Mouse (Mus musculus): ENCODE data around the gene Olfr319. TPM values are rescaled to one million over a fixed set of nuclear protein-coding genes. Genes with fewer than 3 reads are reported as not detected.
"Not testable (repeated sequence)": the region's sequence is repeated elsewhere in the genome, so short reads cannot be mapped to it uniquely, and the experiment has no call there.

The Olfr319 gene
- total and polyA plus RNA-seq, 3 experiments: not detected

DNA sequence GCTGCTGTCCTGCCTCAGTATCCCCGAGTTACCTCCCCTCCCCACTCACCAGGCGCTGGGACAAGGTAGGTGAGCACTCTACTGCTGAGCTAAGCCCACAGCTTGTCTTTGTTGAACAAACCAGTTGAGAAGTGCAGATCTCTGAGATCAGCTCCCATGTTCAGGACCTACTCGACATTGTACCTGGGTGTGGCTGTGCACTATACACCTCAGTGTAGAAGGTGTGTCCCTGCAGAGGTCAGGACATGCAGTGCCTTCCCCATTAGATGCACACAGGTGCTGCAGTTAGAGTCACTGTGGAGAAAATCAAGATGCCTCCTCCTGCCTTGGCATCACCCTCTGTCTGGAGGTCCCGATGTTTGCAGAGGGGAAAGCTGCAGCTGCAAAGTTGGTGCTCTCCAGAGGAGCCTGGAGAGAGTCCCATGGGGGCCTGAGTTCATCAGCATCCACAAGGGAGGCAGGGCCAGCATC lies 39.9 kb downstream of the Olfr319 start, which contains the start of gene Olfr317:
Gene Olfr317, minus strand, starts transcription at position 421 of the 471 bp plus-strand sequence.
- no peak within 1 kb of the TSS for H3K27ac ChIP-seq
- WGBS: 63% methylated on average over 4 of the region's 4 CpGs
- H3K79me2 ChIP-seq (replicated peaks; ENCODE audit: control insufficient read depth, insufficient read depth, low read length): no peaks in the 10 kb centered on the region
- H3K4me3 ChIP-seq: no peak within 1 kb of the TSS
- intact Hi-C loops (cut with DNase I): no loop called here
- no peak within 1 kb of the TSS for H3K9ac ChIP-seq (ENCODE audit: low read depth, low read length)
- H3K27me3 ChIP-seq (ENCODE audit: control insufficient read depth, insufficient read depth, low read length): no peaks in the 10 kb centered on the region
- H3K4me1 ChIP-seq (ENCODE audit: control insufficient read depth, insufficient read depth, low read length): no peaks in the 10 kb centered on the region
- no peak for TF ChIP-seq CTCF (IDR thresholded peaks at IDR 0.05)
- TF ChIP-seq EP300 (IDR thresholded peaks at IDR 0.05; ENCODE audit: insufficient read depth, low read depth, low read length): no peak
- no peak for TF ChIP-seq POLR2A (IDR thresholded peaks at IDR 0.05; ENCODE audit: insufficient read depth, low read depth, low read length)
- H3K36me3 ChIP-seq (ENCODE audit: control insufficient read depth, insufficient read depth, low read length): no peaks in the 10 kb centered on the region
- no peak for DNase-seq

- H3K79me2 ChIP-seq (replicated peaks; ENCODE audit: control insufficient read depth, insufficient read depth, low read length); H3K27me3 ChIP-seq (ENCODE audit: control insufficient read depth, insufficient read depth, low read length); H3K27ac ChIP-seq; H3K4me3 ChIP-seq; H3K36me3 ChIP-seq (ENCODE audit: control insufficient read depth, insufficient read depth, low read length); H3K9ac ChIP-seq (ENCODE audit: low read depth, low read length); intact Hi-C loops (cut with DNase I); DNase-seq; H3K4me1 ChIP-seq (ENCODE audit: control insufficient read depth, insufficient read depth, low read length): not testable (repeated sequence)
- WGBS: 71% methylated on average over 18 of the region's 18 CpGs
Observed at GRCm38 (mm10) chr11:58751096-58751495, 52.1 kb downstream of the Olfr319 start.

DNA sequence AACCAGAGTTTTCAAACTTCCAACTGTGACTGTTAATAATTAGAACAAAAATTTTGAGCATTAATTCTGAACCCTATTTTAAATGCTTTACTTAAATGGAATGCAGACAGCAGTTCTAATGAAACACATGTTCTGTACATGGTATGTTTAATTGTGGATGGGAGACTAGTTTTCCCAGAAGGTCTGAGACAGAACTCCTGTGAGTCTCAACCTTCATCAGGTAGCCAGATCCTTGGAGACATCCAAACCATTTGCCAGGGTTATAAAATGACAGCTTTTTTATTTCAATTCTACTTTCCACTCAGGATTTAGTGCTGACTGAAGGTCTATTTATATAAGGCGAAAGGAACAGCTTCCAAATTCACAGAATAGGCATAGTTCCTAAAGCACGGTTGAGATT lies 53.5 kb downstream of the Olfr319 start, which contains the start of gene Olfr316:
Gene Olfr316, plus strand, starts transcription at position 301 of the 400 bp plus-strand sequence.
- WGBS: 77% methylated on average over 2 of the region's 2 CpGs
- H3K79me2 ChIP-seq (replicated peaks; ENCODE audit: control insufficient read depth, insufficient read depth, low read length): no peaks in the 10 kb centered on the region
- TF ChIP-seq POLR2A (IDR thresholded peaks at IDR 0.05; ENCODE audit: insufficient read depth, low read depth, low read length) (no peak), EP300 (IDR thresholded peaks at IDR 0.05; ENCODE audit: insufficient read depth, low read depth, low read length) (no peak), CTCF (IDR thresholded peaks at IDR 0.05) (no peak)
- H3K27me3 ChIP-seq (ENCODE audit: control insufficient read depth, insufficient read depth, low read length): no peaks in the 10 kb centered on the region; the same call in 1 of the 2 replicates
- no peak within 1 kb of the TSS for H3K9ac ChIP-seq (ENCODE audit: low read depth, low read length)
- no peak within 1 kb of the TSS for H3K4me3 ChIP-seq
- DNase-seq: no peak
- H3K36me3 ChIP-seq (ENCODE audit: control insufficient read depth, insufficient read depth, low read length): no peaks in the 10 kb centered on the region
- intact Hi-C loops (cut with DNase I): no loop called here
- H3K27ac ChIP-seq: no peak within 1 kb of the TSS
- H3K4me1 ChIP-seq (ENCODE audit: control insufficient read depth, insufficient read depth, low read length): no peaks in the 10 kb centered on the region

Other genes starting within 250 kb of the Olfr319 start
- gene Lypd9, start 246.2 kb upstream of the Olfr319 start, total RNA-seq (2021): not detected
- not detected in 2 replicates for gene Lypd9, start 246.2 kb upstream of the Olfr319 start, polyA plus RNA-seq (2012; rRNA removed)
- not detected for gene Olfr30, start 236.9 kb upstream of the Olfr319 start, total RNA-seq (2021)
- gene Olfr30, start 236.9 kb upstream of the Olfr319 start, polyA plus RNA-seq (2012; rRNA removed): not detected in 2 replicates
- gene Olfr332, start 206.6 kb upstream of the Olfr319 start, total RNA-seq (2021): not detected
- gene Olfr332, start 206.6 kb upstream of the Olfr319 start, polyA plus RNA-seq (2012; rRNA removed): not detected in 2 replicates
- not detected for gene Olfr331, start 196.6 kb upstream of the Olfr319 start, total RNA-seq (2021)
- gene Olfr331, start 196.6 kb upstream of the Olfr319 start, polyA plus RNA-seq (2012; rRNA removed): not detected in 2 replicates
- gene Olfr330, start 164.3 kb upstream of the Olfr319 start, total RNA-seq (2021): not detected
- not detected in 2 replicates for gene Olfr330, start 164.3 kb upstream of the Olfr319 start, polyA plus RNA-seq (2012; rRNA removed)
- not detected for gene Olfr329-ps, start 152.7 kb upstream of the Olfr319 start, total RNA-seq (2021)
- 0.15 and 0.27 TPM in 2 replicates for gene Olfr329-ps, start 152.7 kb upstream of the Olfr319 start, polyA plus RNA-seq (2012; rRNA removed)
- gene Olfr328, start 143.5 kb upstream of the Olfr319 start, total RNA-seq (2021): not detected
- not detected in 2 replicates for gene Olfr328, start 143.5 kb upstream of the Olfr319 start, polyA plus RNA-seq (2012; rRNA removed)
- gene Olfr224, start 128.6 kb upstream of the Olfr319 start, total RNA-seq (2021): not detected
- gene Olfr224, start 128.6 kb upstream of the Olfr319 start, polyA plus RNA-seq (2012; rRNA removed): 0.61 and 1.3 TPM in 2 replicates
- not detected for gene Olfr325, start 121.4 kb upstream of the Olfr319 start, total RNA-seq (2021)
- not detected in 2 replicates for gene Olfr325, start 121.4 kb upstream of the Olfr319 start, polyA plus RNA-seq (2012; rRNA removed)
- not detected for gene Olfr324, start 104.0 kb upstream of the Olfr319 start, total RNA-seq (2021)
- not detected in 2 replicates for gene Olfr324, start 104.0 kb upstream of the Olfr319 start, polyA plus RNA-seq (2012; rRNA removed)
- gene 2210407C18Rik, start 83.1 kb upstream of the Olfr319 start, total RNA-seq (2021): 10 to 100 TPM in 1 of 2 experiments, 1 to 10 TPM in 1; 7.6 to 11.4 TPM
- gene 2210407C18Rik, start 83.1 kb upstream of the Olfr319 start, polyA plus RNA-seq (2012; rRNA removed): 1.5 and 3.6 TPM in 2 replicates
- gene Olfr323, start 68.7 kb upstream of the Olfr319 start, total RNA-seq (2021): not detected
- not detected in 2 replicates for gene Olfr323, start 68.7 kb upstream of the Olfr319 start, polyA plus RNA-seq (2012; rRNA removed)
- gene Trim58, start 58.7 kb upstream of the Olfr319 start, total RNA-seq (2021): under 1 TPM in 1 of 2 experiments, not detected in 1; 0.20 TPM
- gene Trim58, start 58.7 kb upstream of the Olfr319 start, polyA plus RNA-seq (2012; rRNA removed): 0.06 TPM in 1 of 2 replicates, not detected in the other
- gene Olfr322, start 40.4 kb upstream of the Olfr319 start, total RNA-seq (2021): not detected
- gene Olfr322, start 40.4 kb upstream of the Olfr319 start, polyA plus RNA-seq (2012; rRNA removed): not detected in 2 replicates
- not detected for gene Olfr320, start 18.1 kb upstream of the Olfr319 start, total RNA-seq (2021)
- gene Olfr320, start 18.1 kb upstream of the Olfr319 start, polyA plus RNA-seq (2012; rRNA removed): not detected in 2 replicates
- not detected for gene Olfr318, start 24.9 kb downstream of the Olfr319 start, total RNA-seq (2021)
- gene Olfr318, start 24.9 kb downstream of the Olfr319 start, polyA plus RNA-seq (2012; rRNA removed): not detected in 2 replicates
- not detected for gene Olfr317, start 40.0 kb downstream of the Olfr319 start, total RNA-seq (2021)
- not detected in 2 replicates for gene Olfr317, start 40.0 kb downstream of the Olfr319 start, polyA plus RNA-seq (2012; rRNA removed)
- not detected for gene Olfr316, start 53.6 kb downstream of the Olfr319 start, total RNA-seq (2021)
- not detected in 2 replicates for gene Olfr316, start 53.6 kb downstream of the Olfr319 start, polyA plus RNA-seq (2012; rRNA removed)
- not detected for gene Olfr315, start 74.0 kb downstream of the Olfr319 start, total RNA-seq (2021)
- gene Olfr315, start 74.0 kb downstream of the Olfr319 start, polyA plus RNA-seq (2012; rRNA removed): not detected in 2 replicates
- not detected for gene Olfr314, start 83.8 kb downstream of the Olfr319 start, total RNA-seq (2021)
- not detected in 2 replicates for gene Olfr314, start 83.8 kb downstream of the Olfr319 start, polyA plus RNA-seq (2012; rRNA removed)
- not detected for gene Fam183b, start 102.8 kb downstream of the Olfr319 start, total RNA-seq (2021)
- 0.76 and 0.78 TPM in 2 replicates for gene Fam183b, start 102.8 kb downstream of the Olfr319 start, polyA plus RNA-seq (2012; rRNA removed)
- gene Olfr313, start 115.8 kb downstream of the Olfr319 start, total RNA-seq (2021): not detected
- gene Olfr313, start 115.8 kb downstream of the Olfr319 start, polyA plus RNA-seq (2012; rRNA removed): not detected in 2 replicates
- not detected for gene Olfr312, start 130.1 kb downstream of the Olfr319 start, total RNA-seq (2021)
- not detected in 2 replicates for gene Olfr312, start 130.1 kb downstream of the Olfr319 start, polyA plus RNA-seq (2012; rRNA removed)
- gene Olfr311, start 140.1 kb downstream of the Olfr319 start, total RNA-seq (2021): not detected
- not detected in 2 replicates for gene Olfr311, start 140.1 kb downstream of the Olfr319 start, polyA plus RNA-seq (2012; rRNA removed)
- gene Gm12258, start 148.0 kb downstream of the Olfr319 start, total RNA-seq (2021): 1 to 10 TPM in 1 of 2 experiments, under 1 TPM in 1; 0.77 to 1.3 TPM
- gene Gm12258, start 148.0 kb downstream of the Olfr319 start, polyA plus RNA-seq (2012; rRNA removed): 1.3 and 2.8 TPM in 2 replicates
- gene 2810021J22Rik, start 168.1 kb downstream of the Olfr319 start, total RNA-seq (2021): 1 to 10 TPM; 2.1 TPM
- 3.1 TPM in 2 replicates for gene 2810021J22Rik, start 168.1 kb downstream of the Olfr319 start, polyA plus RNA-seq (2012; rRNA removed)
- gene Zfp39, start 205.1 kb downstream of the Olfr319 start, total RNA-seq (2021): 1 to 10 TPM; 2.9 to 3.7 TPM
- 0.88 and 1.2 TPM in 2 replicates for gene Zfp39, start 205.1 kb downstream of the Olfr319 start, polyA plus RNA-seq (2012; rRNA removed)
- not detected for gene Btnl10, start 218.7 kb downstream of the Olfr319 start, total RNA-seq (2021)
- gene Btnl10, start 218.7 kb downstream of the Olfr319 start, polyA plus RNA-seq (2012; rRNA removed): 0.04 and 0.09 TPM in 2 replicates
- gene Rnf187, start 239.8 kb downstream of the Olfr319 start, total RNA-seq (2021): 100 to 1,000 TPM; 164 to 177 TPM
- gene Rnf187, start 239.8 kb downstream of the Olfr319 start, polyA plus RNA-seq (2012; rRNA removed): 182 and 190 TPM in 2 replicates
- gene Hist3h2ba, start 249.8 kb downstream of the Olfr319 start, total RNA-seq (2021): 1 to 10 TPM in 1 of 2 experiments, under 1 TPM in 1; 0.81 to 1.1 TPM
- 0.67 and 1.5 TPM in 2 replicates for gene Hist3h2ba, start 249.8 kb downstream of the Olfr319 start, polyA plus RNA-seq (2012; rRNA removed)

Data from heart, adult 2 months (tissue).